In genomic region chr13:112755507-112756010, GRCm38 (mm10) we compare ENCODE assay signal across 8 mouse cellular contexts. TPM values are rescaled to one million over a fixed set of nuclear protein-coding genes. Genes with fewer than 3 reads are reported as not detected.
DNase-seq lines count a peak whose midpoint lies in the region; ATAC-seq and TF ChIP-seq lines count a peak whose summit lies in the region.

No protein-coding gene starts in this region.

- peak overlapping the region; percentile 41 for H3K27ac ChIP-seq in kidney, adult 2 months (ENCODE audit: insufficient read depth, low read depth, low read length)
- H3K27ac ChIP-seq in heart, postnatal 0 days (ENCODE audit: low read depth) = peak overlapping the region; percentile 86

- H3K4me1 ChIP-seq in kidney, adult 2 months (ENCODE audit: control insufficient read depth, insufficient read depth, low read length) = peaks cover 3% of the 10 kb centered on the region; the same call in 1 of the 2 replicates
- peaks cover 28% of the 10 kb centered on the region for H3K4me1 ChIP-seq in heart, postnatal 0 days (ENCODE audit: control insufficient read depth, insufficient read depth)

- 0 out of 2 replicates have a peak overlapping the region, but pooled peaks have one; percentile 21 for H3K9ac ChIP-seq in heart, postnatal 0 days (replicated peaks; ENCODE audit: low read depth, low read length)

- H3K9me3 ChIP-seq in heart, postnatal 0 days (replicated peaks; ENCODE audit: control insufficient read depth, low read length) = no peaks in the 10 kb centered on the region

- DNase-seq in kidney, adult 2 months = peak; percentile 25
- DNase-seq in kidney, adult 11 months = no peak
- peak; percentile 21 for DNase-seq in adipocyte (ENCODE audit: low spot score)
- peak; percentile 74 for DNase-seq in heart, postnatal 0 days (ENCODE audit: low spot score)
- peak; percentile 57 to 76 for DNase-seq in lung, postnatal 4 days
- no peak for DNase-seq in right cerebral cortex, postnatal 14 days

- H3K4me2 ChIP-seq in heart, postnatal 0 days (ENCODE audit: low read depth, low read length) = no peak overlapping the region

- WGBS in kidney, adult 2 months = 65% methylated on average over 11 of the region's 11 CpGs
- WGBS in heart, postnatal 0 days = 31% methylated on average over 11 of the region's 11 CpGs

- TF ChIP-seq POLR2A in kidney, adult 2 months (IDR thresholded peaks at IDR 0.05; ENCODE audit: low read depth, low read length) = no peak

- no peaks in the 10 kb centered on the region for H3K36me3 ChIP-seq in kidney, adult 2 months (ENCODE audit: control insufficient read depth, insufficient read depth, low read length)
- H3K36me3 ChIP-seq in heart, postnatal 0 days (replicated peaks; ENCODE audit: control insufficient read depth, insufficient read depth, low read length) = no peaks in the 10 kb centered on the region

- no peak for TF ChIP-seq CTCF in kidney, adult 2 months (conservative IDR thresholded peaks at IDR 0.05; ENCODE audit: insufficient read depth, insufficient read length, low read depth, low read length)
- TF ChIP-seq CTCF in heart, postnatal 0 days (IDR thresholded peaks at IDR 0.05; ENCODE audit: low read depth) = no peak

- no peak; the same call in 1 of the 2 replicates for TF ChIP-seq EP300 in heart, postnatal 0 days (IDR thresholded peaks at IDR 0.05; ENCODE audit: low read depth)

- H3K27me3 ChIP-seq in kidney, adult 2 months (replicated peaks; ENCODE audit: control insufficient read depth, insufficient read depth, low read length) = no peaks in the 10 kb centered on the region
- no peaks in the 10 kb centered on the region for H3K27me3 ChIP-seq in heart, postnatal 0 days (ENCODE audit: control insufficient read depth, insufficient read depth, low read length)

- no peak; the same call in 1 of the 2 replicates for ATAC-seq in heart, postnatal 0 days (ENCODE audit: insufficient read depth, low read depth)
- no peak for ATAC-seq in cerebellum, adult (ENCODE audit: insufficient number of reproducible peaks, low FRiP score, low TSS enrichment)
- no peak for ATAC-seq in monocyte, adult 5-6 weeks (replicated peaks; ENCODE audit: insufficient number of reproducible peaks, low FRiP score, low TSS enrichment, poor library complexity, severe bottlenecking)

- H3K4me3 ChIP-seq in kidney, adult 2 months (ENCODE audit: insufficient read depth, low read depth, low read length) = no peak overlapping the region
- H3K4me3 ChIP-seq in heart, postnatal 0 days (ENCODE audit: low read depth, low read length) = no peak overlapping the region

RNA-seq across cellular contexts. Expression of gene Plpp1, which starts 45.0 kb away (rescaled TPM):
- 98.1 and 123 TPM in 2 replicates for polyA plus RNA-seq in kidney, adult 2 months (2012; rRNA removed)
- 88.7 and 129 TPM in 2 replicates for total RNA-seq in heart, postnatal 0 days (2014; rRNA removed; ENCODE audit: low replicate concordance)
- 89.4 and 101 TPM in 2 replicates for polyA plus RNA-seq in heart, postnatal 0 days (2015; fragmentation: Nextera tagmentation; extraction: Ambion mirVana)
- total RNA-seq in monocyte, adult 5-6 weeks (2017) = 1.6 to 1.8 TPM in 2 of 3 replicates, not detected in the other

Comparison
In these comparisons a context has a peak if more than half of its experiments do, and no peak if none do; other contexts are left out.
1. DNase-seq: peak in kidney, adult 2 months (single experiment), adipocyte (single experiment), heart, postnatal 0 days (single experiment) and lung, postnatal 4 days (2 of 2); none in kidney, adult 11 months (single experiment) and right cerebral cortex, postnatal 14 days (single experiment).
2. RNA of gene Plpp1, which starts 45.0 kb away (total RNA-seq): 88.7 to 129 TPM in heart, postnatal 0 days; 1.6 to 1.8 TPM in monocyte, adult 5-6 weeks; every median in the first group is over 10 times any median in the second.